Mouse (Mus musculus): ENCODE data around the gene Rps2. TPM values are rescaled to one million over a fixed set of nuclear protein-coding genes. Genes with fewer than 3 reads are reported as not detected.

Rps2 gene
- polyA plus RNA-seq, 1 experiment, result not detected

GRCm38 (mm10) chr17:24725637-24726390, 7.9 kb downstream of the Rps2 start:
- H3K27ac ChIP-seq (ENCODE audit: insufficient read depth, low read depth, low read length), result no peak overlapping the region
- TF ChIP-seq POLR2A (IDR thresholded peaks at IDR 0.05; ENCODE audit: insufficient read depth, low read depth, low read length) (no peak), CTCF (IDR thresholded peaks at IDR 0.05; ENCODE audit: insufficient read depth, low read depth, low read length) (no peak)

GRCm38 (mm10) chr17:24727618-24728017, 9.7 kb downstream of the Rps2 start, which contains the start of gene Rpl3l:
Rpl3l (plus strand) TSS chr17:24727820.
- Histone ChIP-seq H3K27ac (ENCODE audit: insufficient read depth, low read depth, low read length) (no peak within 1 kb of the TSS), H3K4me3 (ENCODE audit: insufficient read depth, low read depth, low read length) (no peak within 1 kb of the TSS), H3K4me1 (ENCODE audit: control insufficient read depth, insufficient read depth, low read length) (peaks cover 5% of the 10 kb centered on the region)
- 81% methylated on average over 2 of the region's 2 CpGs for WGBS
- TF ChIP-seq POLR2A (IDR thresholded peaks at IDR 0.05; ENCODE audit: insufficient read depth, low read depth, low read length) (no peak), CTCF (IDR thresholded peaks at IDR 0.05; ENCODE audit: insufficient read depth, low read depth, low read length) (no peak)

More at GRCm38 (mm10) chr17:24725637-24726390, 7.9 kb downstream of the Rps2 start:
- H3K4me3 ChIP-seq (ENCODE audit: insufficient read depth, low read depth, low read length), result no peak overlapping the region
- WGBS, result 70% methylated on average over 3 of the region's 3 CpGs
- peaks cover 10% of the 10 kb centered on the region for H3K4me1 ChIP-seq (ENCODE audit: control insufficient read depth, insufficient read depth, low read length)

GRCm38 (mm10) chr17:24728184-24728583, 10.3 kb downstream of the Rps2 start:
- 0 out of 2 replicates have a peak, but pooled peaks cover 3% of the 10 kb centered on the region for H3K4me1 ChIP-seq (ENCODE audit: control insufficient read depth, insufficient read depth, low read length)
- H3K27ac ChIP-seq (ENCODE audit: insufficient read depth, low read depth, low read length), result no peak overlapping the region
- TF ChIP-seq POLR2A (IDR thresholded peaks at IDR 0.05; ENCODE audit: insufficient read depth, low read depth, low read length), result no peak
- TF ChIP-seq CTCF (IDR thresholded peaks at IDR 0.05; ENCODE audit: insufficient read depth, low read depth, low read length), result no peak
- H3K4me3 ChIP-seq (ENCODE audit: insufficient read depth, low read depth, low read length), result no peak overlapping the region
- WGBS, result 76% methylated on average over 17 of the region's 17 CpGs

GRCm38 (mm10) chr17:24729067-24729466, 11.2 kb downstream of the Rps2 start:
- no peak overlapping the region for H3K27ac ChIP-seq (ENCODE audit: insufficient read depth, low read depth, low read length)
- no peak for TF ChIP-seq CTCF (IDR thresholded peaks at IDR 0.05; ENCODE audit: insufficient read depth, low read depth, low read length)
- 73% methylated on average over 6 of the region's 6 CpGs for WGBS
- 0 out of 2 replicates have a peak, but pooled peaks cover 3% of the 10 kb centered on the region for H3K4me1 ChIP-seq (ENCODE audit: control insufficient read depth, insufficient read depth, low read length)
- H3K4me3 ChIP-seq (ENCODE audit: insufficient read depth, low read depth, low read length), result no peak overlapping the region

GRCm38 (mm10) chr17:24730787-24731186, 12.9 kb downstream of the Rps2 start:
- TF ChIP-seq POLR2A (IDR thresholded peaks at IDR 0.05; ENCODE audit: insufficient read depth, low read depth, low read length) (no peak), CTCF (IDR thresholded peaks at IDR 0.05; ENCODE audit: insufficient read depth, low read depth, low read length) (no peak)
- Histone ChIP-seq H3K4me1 (ENCODE audit: control insufficient read depth, insufficient read depth, low read length) (0 out of 2 replicates have a peak, but pooled peaks cover 3% of the 10 kb centered on the region), H3K27ac (ENCODE audit: insufficient read depth, low read depth, low read length) (no peak overlapping the region), H3K4me3 (ENCODE audit: insufficient read depth, low read depth, low read length) (no peak overlapping the region)
- 80% methylated on average over 14 of the region's 14 CpGs for WGBS

- 78% methylated on average over 12 of the region's 12 CpGs for WGBS
- no peak overlapping the region for H3K4me3 ChIP-seq (ENCODE audit: insufficient read depth, low read depth, low read length)
- H3K4me1 ChIP-seq (ENCODE audit: control insufficient read depth, insufficient read depth, low read length), result peaks cover 10% of the 10 kb centered on the region
- TF ChIP-seq CTCF (IDR thresholded peaks at IDR 0.05; ENCODE audit: insufficient read depth, low read depth, low read length) (no peak), POLR2A (IDR thresholded peaks at IDR 0.05; ENCODE audit: insufficient read depth, low read depth, low read length) (no peak)
- no peak overlapping the region for H3K27ac ChIP-seq (ENCODE audit: insufficient read depth, low read depth, low read length)
Observed at GRCm38 (mm10) chr17:24732233-24732935, 14.5 kb downstream of the Rps2 start.

- H3K27ac ChIP-seq (ENCODE audit: insufficient read depth, low read depth, low read length), result no peak overlapping the region
- WGBS, result 86% methylated on average over 21 of the region's 21 CpGs
Observed at GRCm38 (mm10) chr17:24733434-24734050, 15.6 kb downstream of the Rps2 start.

GRCm38 (mm10) chr17:24734513-24734912, 16.6 kb downstream of the Rps2 start:
- no peak overlapping the region for H3K27ac ChIP-seq (ENCODE audit: insufficient read depth, low read depth, low read length)
- TF ChIP-seq POLR2A (IDR thresholded peaks at IDR 0.05; ENCODE audit: insufficient read depth, low read depth, low read length) (no peak), CTCF (IDR thresholded peaks at IDR 0.05; ENCODE audit: insufficient read depth, low read depth, low read length) (no peak)
- no peak overlapping the region for H3K4me3 ChIP-seq (ENCODE audit: insufficient read depth, low read depth, low read length)
- peaks cover 10% of the 10 kb centered on the region for H3K4me1 ChIP-seq (ENCODE audit: control insufficient read depth, insufficient read depth, low read length)
- 93% methylated on average over 1 of the region's 1 CpGs for WGBS

More at GRCm38 (mm10) chr17:24733434-24734050, 15.6 kb downstream of the Rps2 start:
- Histone ChIP-seq H3K4me1 (ENCODE audit: control insufficient read depth, insufficient read depth, low read length) (peaks cover 10% of the 10 kb centered on the region), H3K4me3 (ENCODE audit: insufficient read depth, low read depth, low read length) (no peak overlapping the region)
- TF ChIP-seq POLR2A (IDR thresholded peaks at IDR 0.05; ENCODE audit: insufficient read depth, low read depth, low read length) (no peak), CTCF (IDR thresholded peaks at IDR 0.05; ENCODE audit: insufficient read depth, low read depth, low read length) (no peak)

- 87% methylated on average over 7 of the region's 7 CpGs for WGBS
- H3K4me3 ChIP-seq (ENCODE audit: insufficient read depth, low read depth, low read length), result no peak overlapping the region
- peaks cover 10% of the 10 kb centered on the region for H3K4me1 ChIP-seq (ENCODE audit: control insufficient read depth, insufficient read depth, low read length)
- TF ChIP-seq CTCF (IDR thresholded peaks at IDR 0.05; ENCODE audit: insufficient read depth, low read depth, low read length) (no peak), POLR2A (IDR thresholded peaks at IDR 0.05; ENCODE audit: insufficient read depth, low read depth, low read length) (no peak)
- no peak overlapping the region for H3K27ac ChIP-seq (ENCODE audit: insufficient read depth, low read depth, low read length)
Observed at GRCm38 (mm10) chr17:24735446-24735845, 17.5 kb downstream of the Rps2 start.

Measured in olfactory bulb, adult 2 months (tissue).